Mouse (Mus musculus) embryonic facial prominence, embryonic 10.5 days (tissue): ENCODE results near the gene Cplx3. TPM values are rescaled to one million over a fixed set of nuclear protein-coding genes. Genes with fewer than 3 reads are reported as not detected.

ENCODE experiments used
- DNase-seq: peaks from one replicate; pipeline ENCODE4 v3.0.0-alpha.2; 2017; ENCODE audit warnings: low spot score
- H3K27ac ChIP-seq: fragments of 300-500 bp; sonication (generic); replicated peaks from 2 replicates; pipeline ENCODE4 v1.5.1; 2016; ENCODE audit warnings: mild to moderate bottlenecking
- H3K27me3 ChIP-seq: fragments of 300-500 bp; sonication (generic); replicated peaks from 2 replicates; pipeline ENCODE4 v1.6.1; 2016; ENCODE audit warnings: low read depth, mild to moderate bottlenecking; ENCODE audit not compliant: poor library complexity, severe bottlenecking
- H3K36me3 ChIP-seq: fragments of 300-500 bp; sonication (generic); replicated peaks from 2 replicates; pipeline ENCODE4 v1.6.1; 2016; ENCODE audit warnings: mild to moderate bottlenecking, moderate library complexity
- H3K4me1 ChIP-seq: fragments of 300-500 bp; sonication (generic); 2 replicates; pipeline ENCODE4 v1.6.1; 2016
- H3K4me3 ChIP-seq: fragments of 300-500 bp; sonication (generic); 2 replicates; pipeline ENCODE4 v1.5.1; 2016; ENCODE audit warnings: mild to moderate bottlenecking, moderate library complexity
- H3K9me3 ChIP-seq: fragments of 300-500 bp; sonication (generic); 2 replicates; pipeline ENCODE4 v1.6.1; 2016; ENCODE audit warnings: mild to moderate bottlenecking
- WGBS: fragments of 180-500 bp; shearing (Covaris S2); methylation state at CpG from one replicate; pipeline ENCODE4 v1.1.7; 2016; 5-methylcytosine and 5-hydroxymethylcytosine counted together
- polyA plus RNA-seq: library from polyadenylated mRNA; unstranded; fragments of >200 nt; fragmentation: Nextera tagmentation; extraction: Ambion mirVana; gene quantifications from 2 replicates; pipeline ENCODE4 v1.2.1, GENCODE M21; 2016

Cplx3 gene
- polyA plus RNA-seq, 1 experiment from 2014 or later = 1.6 TPM

DNA sequence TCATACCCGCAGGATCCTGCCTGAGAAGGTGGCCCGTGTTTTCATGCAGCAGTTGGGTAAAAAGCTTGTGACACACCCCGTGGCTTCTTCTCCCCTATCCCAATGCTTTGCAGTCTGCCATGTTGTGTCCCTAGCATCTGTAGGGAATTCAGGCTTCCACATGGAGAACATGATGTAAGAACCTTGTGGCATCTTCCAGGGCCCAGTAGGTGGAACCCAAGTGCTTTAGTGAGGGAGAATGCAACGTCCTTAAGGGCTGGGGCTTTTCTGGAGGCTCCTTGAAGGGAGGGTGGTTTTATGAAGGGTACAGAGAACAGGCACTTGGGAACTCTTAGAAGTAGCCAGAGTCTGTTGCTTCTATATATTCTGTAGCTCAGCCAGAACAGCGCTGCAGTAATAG is 15.4 kb downstream of the Cplx3 start:
- Histone ChIP-seq H3K27me3 (peaks cover 12% of the 10 kb centered on the region; the same call in 1 of the 2 replicates), H3K9me3 (no peaks in the 10 kb centered on the region), H3K4me1 (peaks cover 37% of the 10 kb centered on the region), H3K36me3 (peaks cover 51% of the 10 kb centered on the region), H3K27ac (no peak overlapping the region), H3K4me3 (peak overlapping the region; percentile 90; the same call in 1 of the 2 replicates)
- DNase-seq = no peak
- 31% methylated on average over 5 of the region's 5 CpGs for WGBS

- peaks cover 37% of the 10 kb centered on the region for H3K4me1 ChIP-seq
- peaks cover 49% of the 10 kb centered on the region for H3K36me3 ChIP-seq
- under 1% methylated on average over 58 of the region's 58 CpGs for WGBS
- peaks cover 12% of the 10 kb centered on the region; the same call in 1 of the 2 replicates for H3K27me3 ChIP-seq
- no peaks in the 10 kb centered on the region for H3K9me3 ChIP-seq
- peak; percentile 82 for DNase-seq
- H3K27ac ChIP-seq = peak within 1 kb of the TSS; percentile 86
- H3K4me3 ChIP-seq = peak within 1 kb of the TSS; percentile 90
Measured at GRCm38 (mm10) chr9:57589224-57590126, 16.6 kb downstream of the Cplx3 start, which contains the start of gene Ulk3. Gene Ulk3, plus strand, starts transcription at chr9:57589452.

DNA sequence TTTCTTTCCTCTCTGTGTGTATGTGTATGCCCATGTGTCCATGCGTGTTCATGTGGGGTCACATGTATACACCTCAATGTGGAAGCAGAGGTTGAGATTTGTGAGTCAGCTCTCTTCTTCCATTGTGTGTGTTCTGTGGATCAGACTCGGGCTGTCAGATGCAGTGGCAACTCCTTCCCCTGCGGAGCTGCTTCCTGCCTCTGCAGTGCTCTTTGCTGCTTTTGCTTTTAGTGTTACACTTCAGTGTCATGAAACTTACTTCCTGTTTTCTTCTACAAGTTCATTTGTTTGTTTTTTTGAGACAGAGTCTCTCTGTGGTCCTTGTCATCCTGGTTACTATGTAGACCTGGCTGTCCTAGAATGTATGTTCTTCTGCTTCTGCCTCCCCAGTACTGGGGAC is 21.1 kb downstream of the Cplx3 start:
- Histone ChIP-seq H3K27ac (no peak overlapping the region), H3K9me3 (no peaks in the 10 kb centered on the region), H3K4me1 (peaks cover 18% of the 10 kb centered on the region), H3K4me3 (no peak overlapping the region), H3K36me3 (peaks cover 76% of the 10 kb centered on the region), H3K27me3 (no peaks in the 10 kb centered on the region)
- WGBS = 81% methylated on average over 3 of the region's 3 CpGs
- no peak for DNase-seq

- WGBS = 83% methylated on average over 6 of the region's 6 CpGs
- no peaks in the 10 kb centered on the region for H3K27me3 ChIP-seq
- no peak for DNase-seq
- no peak overlapping the region for H3K27ac ChIP-seq
- peaks cover 63% of the 10 kb centered on the region for H3K36me3 ChIP-seq
- no peak overlapping the region for H3K4me3 ChIP-seq
- 0 out of 2 replicates have a peak, but pooled peaks cover 6% of the 10 kb centered on the region for H3K4me1 ChIP-seq
- no peaks in the 10 kb centered on the region for H3K9me3 ChIP-seq
Measured at GRCm38 (mm10) chr9:57577144-57577849, 28.8 kb downstream of the Cplx3 start.

GRCm38 (mm10) chr9:57575577-57575976 is 30.5 kb downstream of the Cplx3 start:
- no peak overlapping the region for H3K4me3 ChIP-seq
- WGBS = 86% methylated on average over 3 of the region's 3 CpGs
- DNase-seq = no peak
- H3K4me1 ChIP-seq = 0 out of 2 replicates have a peak, but pooled peaks cover 6% of the 10 kb centered on the region
- H3K9me3 ChIP-seq = no peaks in the 10 kb centered on the region
- no peaks in the 10 kb centered on the region for H3K27me3 ChIP-seq
- no peak overlapping the region for H3K27ac ChIP-seq
- peaks cover 61% of the 10 kb centered on the region for H3K36me3 ChIP-seq

GRCm38 (mm10) chr9:57574397-57574796 is 31.7 kb downstream of the Cplx3 start:
- no peak for DNase-seq
- H3K27ac ChIP-seq = no peak overlapping the region
- 0 out of 2 replicates have a peak, but pooled peaks cover 6% of the 10 kb centered on the region for H3K4me1 ChIP-seq
- peaks cover 60% of the 10 kb centered on the region for H3K36me3 ChIP-seq
- no peak overlapping the region for H3K4me3 ChIP-seq
- H3K27me3 ChIP-seq = no peaks in the 10 kb centered on the region
- no peaks in the 10 kb centered on the region for H3K9me3 ChIP-seq

GRCm38 (mm10) chr9:57568500-57568899 is 37.6 kb downstream of the Cplx3 start:
- Histone ChIP-seq H3K9me3 (no peaks in the 10 kb centered on the region), H3K4me3 (no peak overlapping the region), H3K36me3 (peaks cover 46% of the 10 kb centered on the region), H3K27me3 (no peaks in the 10 kb centered on the region), H3K27ac (no peak overlapping the region), H3K4me1 (peaks cover 11% of the 10 kb centered on the region)
- 90% methylated on average over 6 of the region's 6 CpGs for WGBS
- no peak for DNase-seq

GRCm38 (mm10) chr9:57566846-57567245 is 39.2 kb downstream of the Cplx3 start:
- H3K27me3 ChIP-seq = no peaks in the 10 kb centered on the region
- DNase-seq = no peak
- 61% methylated on average over 8 of the region's 8 CpGs for WGBS
- H3K27ac ChIP-seq = no peak overlapping the region
- H3K36me3 ChIP-seq = peaks cover 41% of the 10 kb centered on the region
- no peaks in the 10 kb centered on the region for H3K9me3 ChIP-seq
- H3K4me1 ChIP-seq = peaks cover 23% of the 10 kb centered on the region
- H3K4me3 ChIP-seq = no peak overlapping the region

GRCm38 (mm10) chr9:57565741-57566221 is 40.3 kb downstream of the Cplx3 start:
- no peaks in the 10 kb centered on the region for H3K9me3 ChIP-seq
- WGBS = 45% methylated on average over 10 of the region's 10 CpGs
- peaks cover 31% of the 10 kb centered on the region for H3K4me1 ChIP-seq
- no peak overlapping the region for H3K27ac ChIP-seq
- no peaks in the 10 kb centered on the region for H3K27me3 ChIP-seq
- H3K4me3 ChIP-seq = no peak overlapping the region
- H3K36me3 ChIP-seq = peaks cover 31% of the 10 kb centered on the region
- DNase-seq = no peak

GRCm38 (mm10) chr9:57564609-57565008 is 41.5 kb downstream of the Cplx3 start:
- H3K27ac ChIP-seq = no peak overlapping the region
- H3K36me3 ChIP-seq = peaks cover 21% of the 10 kb centered on the region
- peaks cover 37% of the 10 kb centered on the region for H3K4me1 ChIP-seq
- no peaks in the 10 kb centered on the region for H3K9me3 ChIP-seq
- DNase-seq = no peak
- no peaks in the 10 kb centered on the region for H3K27me3 ChIP-seq
- H3K4me3 ChIP-seq = no peak overlapping the region
- 91% methylated on average over 6 of the region's 6 CpGs for WGBS

DNA sequence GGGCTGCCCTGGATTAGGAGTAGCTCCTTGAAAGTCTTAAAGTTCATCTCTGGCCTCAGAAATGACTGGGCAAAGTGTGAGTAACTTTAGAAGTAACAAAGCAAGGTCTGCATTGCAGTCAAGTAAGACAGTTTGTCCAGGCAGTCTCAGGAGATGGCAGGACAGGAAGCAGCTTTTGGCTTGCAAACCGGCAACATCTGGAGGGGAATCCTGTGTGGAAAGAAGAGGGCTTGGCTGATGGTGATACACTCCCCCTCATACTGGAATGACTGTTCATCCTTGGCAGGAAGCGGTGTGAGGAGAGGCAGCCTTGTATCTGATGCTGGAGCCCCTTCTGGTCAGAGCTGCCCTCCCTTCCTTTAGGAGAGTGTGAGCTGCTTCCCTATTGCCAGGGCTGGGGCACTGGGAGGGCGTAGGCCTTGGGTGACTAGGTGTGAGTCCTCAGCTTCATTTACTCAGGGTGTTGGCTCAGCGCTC is 43.1 kb downstream of the Cplx3 start:
- no peaks in the 10 kb centered on the region for H3K9me3 ChIP-seq
- peaks cover 37% of the 10 kb centered on the region for H3K4me1 ChIP-seq
- H3K27me3 ChIP-seq = no peaks in the 10 kb centered on the region
- 65% methylated on average over 4 of the region's 4 CpGs for WGBS
- H3K27ac ChIP-seq = no peak overlapping the region
- DNase-seq = no peak
- H3K36me3 ChIP-seq = peaks cover 5% of the 10 kb centered on the region
- H3K4me3 ChIP-seq = no peak overlapping the region

GRCm38 (mm10) chr9:57561711-57562099 is 44.4 kb downstream of the Cplx3 start:
- 0 out of 2 replicates have a peak, but pooled peaks cover 3% of the 10 kb centered on the region for H3K36me3 ChIP-seq
- H3K27ac ChIP-seq = no peak overlapping the region
- no peaks in the 10 kb centered on the region for H3K27me3 ChIP-seq
- H3K4me1 ChIP-seq = peaks cover 37% of the 10 kb centered on the region
- no peaks in the 10 kb centered on the region for H3K9me3 ChIP-seq
- 78% methylated on average over 13 of the region's 13 CpGs for WGBS
- H3K4me3 ChIP-seq = peak overlapping the region; percentile 69
- DNase-seq = no peak
